Mouse (Mus musculus): Measurements from ENCODE around the gene 1810049J17Rik. TPM values are rescaled to one million over a fixed set of nuclear protein-coding genes. Genes with fewer than 3 reads are reported as not detected.

The 1810049J17Rik gene
- polyA plus RNA-seq, 1 experiment from 2014 or later = 0.99 TPM

DNA sequence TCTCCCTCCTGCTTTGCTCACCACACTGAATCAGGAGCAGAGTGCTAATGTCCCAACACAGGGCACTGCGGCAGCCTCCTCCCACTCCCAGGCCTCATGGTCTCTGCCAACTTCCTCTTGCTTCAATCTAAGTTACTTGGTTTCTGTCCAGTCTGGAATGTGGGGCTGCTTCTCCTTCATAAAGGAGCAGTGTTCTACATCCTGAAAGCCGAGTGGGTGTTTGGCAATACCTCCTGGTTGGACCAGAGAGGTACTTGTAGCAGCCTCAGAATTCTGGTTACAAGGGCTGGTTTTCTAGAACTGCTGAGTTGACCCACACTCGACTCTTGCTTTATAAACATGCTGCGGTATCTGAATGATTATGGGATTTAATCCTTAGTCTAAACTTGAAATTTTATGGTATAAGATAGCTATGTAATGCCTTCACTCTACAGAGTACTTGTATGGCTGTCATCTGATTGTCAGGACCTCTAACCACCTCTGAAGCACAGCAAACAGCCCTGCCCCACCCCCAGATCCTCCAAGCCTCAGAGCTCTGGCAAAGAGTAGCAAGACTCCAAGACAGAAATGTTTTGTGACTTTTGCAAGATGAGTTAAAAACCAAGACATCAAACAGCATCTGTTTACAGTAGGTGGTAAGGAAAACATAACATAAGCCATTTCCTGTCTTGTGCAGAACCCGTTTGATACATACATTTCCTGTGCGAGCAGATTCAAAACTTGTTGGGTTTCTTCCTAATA is 36.7 kb downstream of the 1810049J17Rik start:
- Histone ChIP-seq H3K27me3 (ENCODE audit: control insufficient read depth, insufficient read depth, low read length) (no peaks in the 10 kb centered on the region), H3K9ac (replicated peaks; ENCODE audit: low read depth, low read length) (no peak overlapping the region), H3K4me2 (ENCODE audit: low read depth, low read length) (no peak overlapping the region), H3K4me3 (ENCODE audit: low read depth, low read length) (no peak overlapping the region), H3K9me3 (ENCODE audit: control insufficient read depth, low read length) (no peaks in the 10 kb centered on the region), H3K36me3 (ENCODE audit: control insufficient read depth, insufficient read depth, low read length) (no peaks in the 10 kb centered on the region), H3K27ac (ENCODE audit: low read depth, low read length) (no peak overlapping the region), H3K4me1 (ENCODE audit: control insufficient read depth, insufficient read depth, low read length) (no peaks in the 10 kb centered on the region)
- no peak for ATAC-seq (ENCODE audit: low read depth)
- 86% methylated on average over 6 of the region's 6 CpGs for WGBS

DNA sequence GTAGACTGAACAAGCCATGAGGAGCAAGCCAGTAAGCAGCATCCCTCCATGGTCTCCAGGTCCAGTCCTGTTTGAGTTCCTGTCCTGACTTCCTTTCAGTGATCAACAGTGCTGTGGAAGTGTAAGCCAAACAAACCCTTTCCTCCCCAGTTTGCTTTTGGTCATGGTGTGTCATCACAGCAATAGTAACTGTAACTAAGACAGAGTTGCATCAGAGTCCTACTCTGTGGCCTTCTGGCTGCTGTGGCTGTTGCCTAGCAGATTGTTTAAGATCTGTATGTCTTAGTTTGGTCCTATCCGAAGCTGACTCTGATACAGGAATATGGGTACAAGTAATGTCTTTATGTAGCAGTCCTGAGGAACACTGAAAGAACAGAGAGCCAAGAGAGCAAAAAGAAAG is 41.9 kb downstream of the 1810049J17Rik start:
- H3K27ac ChIP-seq (ENCODE audit: low read depth, low read length) = no peak overlapping the region
- no peak for ATAC-seq (ENCODE audit: low read depth)
- no peaks in the 10 kb centered on the region for H3K27me3 ChIP-seq (ENCODE audit: control insufficient read depth, insufficient read depth, low read length)
- no peaks in the 10 kb centered on the region for H3K4me1 ChIP-seq (ENCODE audit: control insufficient read depth, insufficient read depth, low read length)
- H3K9ac ChIP-seq (replicated peaks; ENCODE audit: low read depth, low read length) = no peak overlapping the region
- H3K4me3 ChIP-seq (ENCODE audit: low read depth, low read length) = no peak overlapping the region
- 89% methylated on average over 1 of the region's 1 CpGs for whole genome bisulfite sequencing
- H3K36me3 ChIP-seq (ENCODE audit: control insufficient read depth, insufficient read depth, low read length) = no peaks in the 10 kb centered on the region
- no peaks in the 10 kb centered on the region for H3K9me3 ChIP-seq (ENCODE audit: control insufficient read depth, low read length)
- no peak overlapping the region for H3K4me2 ChIP-seq (ENCODE audit: low read depth, low read length)

DNA sequence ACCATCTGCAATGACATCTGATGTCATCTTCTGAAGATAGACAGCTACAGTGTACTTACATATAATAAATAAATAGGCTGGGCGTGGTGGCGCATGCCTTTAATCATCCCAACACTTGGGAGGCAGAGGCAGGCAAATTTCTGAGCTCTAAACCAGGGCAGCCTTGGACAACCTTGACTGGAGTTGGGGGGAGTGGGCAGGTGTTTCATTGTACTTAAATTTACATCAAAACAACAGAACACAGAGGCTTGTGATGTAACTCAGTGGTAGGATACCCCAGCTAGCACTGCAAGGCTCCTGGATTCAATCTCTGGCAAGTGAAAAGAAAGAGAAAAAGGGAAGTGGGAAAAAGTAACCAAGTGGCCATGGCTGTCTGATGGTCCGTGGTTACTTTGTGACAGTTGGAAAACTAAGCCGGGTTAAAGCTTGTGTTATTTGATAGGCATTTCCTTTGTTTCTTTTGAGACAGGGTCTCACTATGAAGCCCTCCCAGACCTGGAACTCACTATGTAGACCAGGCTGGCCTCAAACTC is 46.5 kb downstream of the 1810049J17Rik start:
- no peaks in the 10 kb centered on the region for H3K27me3 ChIP-seq (ENCODE audit: control insufficient read depth, insufficient read depth, low read length)
- no peak overlapping the region for H3K27ac ChIP-seq (ENCODE audit: low read depth, low read length)
- no peaks in the 10 kb centered on the region for H3K9me3 ChIP-seq (ENCODE audit: control insufficient read depth, low read length)
- no peak overlapping the region for H3K4me2 ChIP-seq (ENCODE audit: low read depth, low read length)
- no peak overlapping the region for H3K4me3 ChIP-seq (ENCODE audit: low read depth, low read length)
- no peaks in the 10 kb centered on the region for H3K4me1 ChIP-seq (ENCODE audit: control insufficient read depth, insufficient read depth, low read length)
- H3K36me3 ChIP-seq (ENCODE audit: control insufficient read depth, insufficient read depth, low read length) = peaks cover 6% of the 10 kb centered on the region
- WGBS = 92% methylated on average over 4 of the region's 4 CpGs
- ATAC-seq (ENCODE audit: low read depth) = no peak
- no peak overlapping the region for H3K9ac ChIP-seq (replicated peaks; ENCODE audit: low read depth, low read length)

GRCm38 (mm10) chr15:12274053-12274769 is 47.5 kb downstream of the 1810049J17Rik start:
- Histone ChIP-seq H3K4me2 (ENCODE audit: low read depth, low read length) (no peak overlapping the region), H3K4me1 (ENCODE audit: control insufficient read depth, insufficient read depth, low read length) (no peaks in the 10 kb centered on the region), H3K4me3 (ENCODE audit: low read depth, low read length) (no peak overlapping the region), H3K36me3 (ENCODE audit: control insufficient read depth, insufficient read depth, low read length) (peaks cover 14% of the 10 kb centered on the region), H3K27me3 (ENCODE audit: control insufficient read depth, insufficient read depth, low read length) (no peaks in the 10 kb centered on the region), H3K9ac (replicated peaks; ENCODE audit: low read depth, low read length) (no peak overlapping the region), H3K27ac (ENCODE audit: low read depth, low read length) (no peak overlapping the region), H3K9me3 (ENCODE audit: control insufficient read depth, low read length) (no peaks in the 10 kb centered on the region)
- WGBS = 61% methylated on average over 4 of the region's 4 CpGs
- no peak for ATAC-seq (ENCODE audit: low read depth)

GRCm38 (mm10) chr15:12273325-12274052 is 48.2 kb downstream of the 1810049J17Rik start:
- 82% methylated on average over 12 of the region's 12 CpGs for WGBS

More at GRCm38 (mm10) chr15:12273325-12274052, 48.2 kb downstream of the 1810049J17Rik start:
- Histone ChIP-seq H3K9me3 (ENCODE audit: control insufficient read depth, low read length) (no peaks in the 10 kb centered on the region), H3K9ac (replicated peaks; ENCODE audit: low read depth, low read length) (no peak overlapping the region), H3K4me3 (ENCODE audit: low read depth, low read length) (no peak overlapping the region), H3K36me3 (ENCODE audit: control insufficient read depth, insufficient read depth, low read length) (peaks cover 14% of the 10 kb centered on the region), H3K27ac (ENCODE audit: low read depth, low read length) (no peak overlapping the region), H3K27me3 (ENCODE audit: control insufficient read depth, insufficient read depth, low read length) (no peaks in the 10 kb centered on the region), H3K4me2 (ENCODE audit: low read depth, low read length) (no peak overlapping the region), H3K4me1 (ENCODE audit: control insufficient read depth, insufficient read depth, low read length) (no peaks in the 10 kb centered on the region)
- 0 out of 2 replicates have a peak, but pooled peaks have one; percentile 10 for ATAC-seq (ENCODE audit: low read depth)

Other genes with a start within 250 kb of the 1810049J17Rik start
- 211 and 266 TPM in 2 replicates for gene Zfr, start 204.1 kb downstream of the 1810049J17Rik start, polyA plus RNA-seq (2014; fragmentation: Nextera tagmentation; extraction: Ambion mirVana)
- gene Mtmr12, start 116.9 kb downstream of the 1810049J17Rik start, polyA plus RNA-seq (2014; fragmentation: Nextera tagmentation; extraction: Ambion mirVana) = 7.2 and 8.7 TPM in 2 replicates
- gene Golph3, start 449 bp downstream of the 1810049J17Rik start, polyA plus RNA-seq (2014; fragmentation: Nextera tagmentation; extraction: Ambion mirVana) = 92.0 and 102 TPM in 2 replicates

All from neural tube, embryonic 14.5 days (tissue).